Mouse (Mus musculus) urinary bladder, adult 18-20 months (tissue): ENCODE results near the gene Lyve1.
"Not testable (repeated sequence)": the region's sequence is repeated elsewhere in the genome, so short reads cannot be mapped to it uniquely, and the experiment has no call there.

Experiments
- DNase-seq, 2 experiments: peaks; one replicate each; pipeline ENCODE4 v3.0.0; 2022; ENCODE audit warnings: low spot score in 2 of 2, mixed read lengths in 2 of 2

The Lyve1 gene

GRCm38 (mm10) chr7:110862751-110863289 lies at the start of gene Lyve1:
Gene Lyve1, minus strand, starts transcription at chr7:110863239.
- no peak for DNase-seq

GRCm38 (mm10) chr7:110908209-110909144 lies 45.4 kb upstream of the Lyve1 start:
- DNase-seq = no peak

GRCm38 (mm10) chr7:110906566-110906965 lies 43.5 kb upstream of the Lyve1 start:
- no peak for DNase-seq

GRCm38 (mm10) chr7:110903226-110903625 lies 40.2 kb upstream of the Lyve1 start:
- no peak for DNase-seq

- no peak for DNase-seq
Observed at GRCm38 (mm10) chr7:110897202-110897601, 34.2 kb upstream of the Lyve1 start.

- no peak for DNase-seq
Observed at GRCm38 (mm10) chr7:110896453-110896852, 33.4 kb upstream of the Lyve1 start.

GRCm38 (mm10) chr7:110895772-110896171 lies 32.7 kb upstream of the Lyve1 start:
- not testable (repeated sequence) for DNase-seq

GRCm38 (mm10) chr7:110894673-110895072 lies 31.6 kb upstream of the Lyve1 start:
- no peak for DNase-seq

- DNase-seq = peak; percentile 30 to 31
Observed at GRCm38 (mm10) chr7:110893943-110894610, 31.0 kb upstream of the Lyve1 start.

- peak in 1 of 2 experiments; percentile 61 for DNase-seq
Observed at GRCm38 (mm10) chr7:110891501-110891986, 28.5 kb upstream of the Lyve1 start.

- DNase-seq = peak in 1 of 2 experiments; percentile 23
Observed at GRCm38 (mm10) chr7:110881746-110882333, 18.8 kb upstream of the Lyve1 start.

- no peak for DNase-seq
Observed at GRCm38 (mm10) chr7:110878028-110878427, 15.0 kb upstream of the Lyve1 start.

GRCm38 (mm10) chr7:110876965-110877364 lies 13.9 kb upstream of the Lyve1 start:
- DNase-seq = no peak

- no peak for DNase-seq
Observed at GRCm38 (mm10) chr7:110868807-110869206, 5.8 kb upstream of the Lyve1 start.

- DNase-seq = no peak
Observed at GRCm38 (mm10) chr7:110867116-110867515, 4.1 kb upstream of the Lyve1 start.

- DNase-seq = no peak
Observed at GRCm38 (mm10) chr7:110866021-110866420, 3.0 kb upstream of the Lyve1 start.

- no peak for DNase-seq
Observed at GRCm38 (mm10) chr7:110865570-110865969, 2.5 kb upstream of the Lyve1 start.

- DNase-seq = no peak
Observed at GRCm38 (mm10) chr7:110865038-110865437, 2.0 kb upstream of the Lyve1 start.

- DNase-seq = no peak
Observed at GRCm38 (mm10) chr7:110860129-110860528, 2.9 kb downstream of the Lyve1 start.

GRCm38 (mm10) chr7:110855604-110856003 lies 7.4 kb downstream of the Lyve1 start:
- DNase-seq = no peak

- DNase-seq = no peak
Observed at GRCm38 (mm10) chr7:110854927-110855546, 8.0 kb downstream of the Lyve1 start.
